ENCODE assay signal across 22 mouse cellular contexts in genomic region chr9:61917436-61917835, GRCm38 (mm10). TPM values are rescaled to one million over a fixed set of nuclear protein-coding genes. Genes with fewer than 3 reads are reported as not detected.
DNase-seq lines count a peak whose midpoint lies in the region; ATAC-seq lines count a peak whose summit lies in the region.
"Had no signal": no experiment of that assay in that cellular context is flagged by ENCODE, and none has a peak within 500 bp of the region (broad histone marks: within the 10 kb centered on the region; RNA-seq: fewer than 3 reads in every experiment).

No protein-coding gene starts in this region.

- 93% methylated on average over 6 of the region's 6 CpGs for WGBS in midbrain, embryonic 15.5 days

- H3K9ac ChIP-seq in midbrain, embryonic 15.5 days: no peak overlapping the region
- H3K9ac ChIP-seq: embryonic facial prominence, embryonic 13.5 days; embryonic facial prominence, embryonic 15.5 days; forebrain, embryonic 12.5 days had no signal

- no peak overlapping the region for H3K4me2 ChIP-seq in midbrain, embryonic 15.5 days
- H3K4me2 ChIP-seq: embryonic facial prominence, embryonic 13.5 days; embryonic facial prominence, embryonic 15.5 days; forebrain, embryonic 12.5 days had no signal

- H3K36me3 ChIP-seq in midbrain, embryonic 15.5 days (replicated peaks): peaks cover 4% of the 10 kb centered on the region; the same call in 1 of the 2 replicates

- H3K4me1 ChIP-seq in midbrain, embryonic 15.5 days: peaks cover 21% of the 10 kb centered on the region

- ATAC-seq in midbrain, embryonic 15.5 days (replicated peaks): no peak
- ATAC-seq: forebrain, embryonic 14.5 days; forebrain, embryonic 16.5 days had no signal

- H3K27me3 ChIP-seq in midbrain, embryonic 15.5 days (replicated peaks): no peaks in the 10 kb centered on the region
- H3K27me3 ChIP-seq: embryonic facial prominence, embryonic 13.5 days; embryonic facial prominence, embryonic 15.5 days; forebrain, embryonic 12.5 days had no signal

- H3K4me3 ChIP-seq in midbrain, embryonic 15.5 days: no peak overlapping the region
- H3K4me3 ChIP-seq: embryonic facial prominence, embryonic 13.5 days; embryonic facial prominence, embryonic 15.5 days; erythroblast, embryonic 14.5 days; forebrain, embryonic 10.5 days; forebrain, embryonic 12.5 days had no signal

- no peaks in the 10 kb centered on the region for H3K9me3 ChIP-seq in midbrain, embryonic 15.5 days
- H3K9me3 ChIP-seq: embryonic facial prominence, embryonic 13.5 days; embryonic facial prominence, embryonic 15.5 days; forebrain, embryonic 10.5 days; forebrain, embryonic 12.5 days had no signal

- peak; percentile 58 to 79 for DNase-seq in adrenal gland, adult (ENCODE audit: inconsistent age in 2 of 2, low spot score in 1 of 2)
- no peak for DNase-seq in adrenal gland, postnatal 25 days
- peak; percentile 53 for DNase-seq in adrenal gland, postnatal 14 days
- DNase-seq in adrenal gland, adult 18-20 months (ENCODE audit: low spot score in 2 of 2): no peak
- DNase-seq in 3T3-L1 (ENCODE audit: low read depth, low spot score) (peak; percentile 30), NIH3T3 (ENCODE audit: low read depth) (peak; percentile 32)
- DNase-seq: adrenal gland, adult 8-10 months; cerebellum, adult 11 months; cerebellum, adult 18-20 months; cerebellum, adult 8-10 months; cerebellum, adult 9-11 months; cerebellum, postnatal 14 days; cerebellum, postnatal 36 days; embryo, embryonic 11 days had no signal

- H3K27ac ChIP-seq in midbrain, embryonic 15.5 days: no peak overlapping the region
- H3K27ac ChIP-seq: embryonic facial prominence, embryonic 13.5 days; embryonic facial prominence, embryonic 15.5 days; forebrain, embryonic 10.5 days; forebrain, embryonic 12.5 days had no signal

RNA-seq across cellular contexts. Expression of gene Rplp1, which starts 3.1 kb away (rescaled TPM):
- total RNA-seq in adrenal gland, postnatal 25 days (2021): 1,828 and 1,881 TPM in 2 replicates
- 1,575 and 2,047 TPM in 2 replicates for total RNA-seq in adrenal gland, postnatal 14 days (2021)
- 1,000 to 10,000 TPM; 2,039 to 2,138 TPM for total RNA-seq in adrenal gland, adult 18-20 months (2021)
- polyA plus RNA-seq in midbrain, embryonic 15.5 days (2015; fragmentation: Nextera tagmentation; extraction: Ambion mirVana): 856 and 860 TPM in 2 replicates

RNA-seq across cellular contexts. Expression of gene Kif23, which starts 29.1 kb away (rescaled TPM):
- 12.0 and 13.8 TPM in 2 replicates for total RNA-seq in adrenal gland, postnatal 25 days (2021)
- 25.6 and 26.2 TPM in 2 replicates for total RNA-seq in adrenal gland, postnatal 14 days (2021)
- 1 to 10 TPM; 2.2 to 3.0 TPM for total RNA-seq in adrenal gland, adult 18-20 months (2021)
- polyA plus RNA-seq in midbrain, embryonic 15.5 days (2015; fragmentation: Nextera tagmentation; extraction: Ambion mirVana): 16.2 and 16.9 TPM in 2 replicates

Comparison
In these comparisons a context has a peak if more than half of its experiments do, and no peak if none do; other contexts are left out.
1. DNase-seq: peak in adrenal gland, adult (2 of 2), adrenal gland, postnatal 14 days (single experiment), 3T3-L1 (single experiment) and NIH3T3 (single experiment); none in adrenal gland, postnatal 25 days (single experiment) and adrenal gland, adult 18-20 months (0 of 2).